Mouse (Mus musculus) urinary bladder, adult 18-20 months (tissue): ENCODE results near the gene Ube2u.
"Not testable (repeated sequence)": the region's sequence is repeated elsewhere in the genome, so short reads cannot be mapped to it uniquely, and the experiment has no call there.

ENCODE experiments used
- DNase-seq, 2 experiments: peaks; one replicate each; pipeline ENCODE4 v3.0.0; 2022; ENCODE audit warnings: low spot score in 2 of 2, mixed read lengths in 2 of 2

The Ube2u gene

DNA sequence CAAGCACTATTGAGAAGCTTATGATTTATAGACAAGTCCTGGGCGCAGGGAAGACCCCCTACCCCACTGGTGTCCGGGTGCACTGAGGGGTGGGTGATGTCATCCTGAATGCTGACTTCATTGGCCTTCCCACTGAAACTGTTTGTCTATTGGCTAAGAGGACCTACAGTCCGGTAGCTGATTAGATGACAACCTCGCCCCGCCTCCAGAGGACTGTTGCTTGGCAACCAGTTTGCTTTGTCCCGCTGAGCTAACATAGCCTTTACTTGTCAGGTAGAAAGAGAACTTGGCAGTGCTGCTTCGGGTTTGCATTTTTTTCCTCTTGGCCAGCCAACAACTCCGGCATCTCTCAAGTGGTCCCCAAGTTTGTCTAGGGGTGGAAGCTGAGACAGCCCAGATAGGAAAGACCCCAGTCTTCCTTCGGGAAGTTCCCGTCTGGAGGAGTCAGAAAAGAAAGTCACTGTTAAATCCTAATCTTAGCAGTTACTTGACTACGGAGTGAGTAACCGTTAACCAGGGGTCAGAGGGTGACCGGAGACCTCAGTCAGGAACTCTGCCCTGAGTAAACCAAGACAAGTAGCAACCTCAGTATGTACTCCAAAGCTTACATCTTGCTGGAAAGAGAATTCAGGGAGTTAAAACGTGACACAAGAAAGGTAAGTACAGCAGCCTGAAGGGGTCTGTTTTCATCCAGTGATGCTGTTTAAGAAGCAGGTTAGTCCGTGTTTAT, at the start of gene Ube2u:
TSS of gene Ube2u (plus strand) at position 258 of the 730 bp plus-strand sequence.
- no peak for DNase-seq

DNA sequence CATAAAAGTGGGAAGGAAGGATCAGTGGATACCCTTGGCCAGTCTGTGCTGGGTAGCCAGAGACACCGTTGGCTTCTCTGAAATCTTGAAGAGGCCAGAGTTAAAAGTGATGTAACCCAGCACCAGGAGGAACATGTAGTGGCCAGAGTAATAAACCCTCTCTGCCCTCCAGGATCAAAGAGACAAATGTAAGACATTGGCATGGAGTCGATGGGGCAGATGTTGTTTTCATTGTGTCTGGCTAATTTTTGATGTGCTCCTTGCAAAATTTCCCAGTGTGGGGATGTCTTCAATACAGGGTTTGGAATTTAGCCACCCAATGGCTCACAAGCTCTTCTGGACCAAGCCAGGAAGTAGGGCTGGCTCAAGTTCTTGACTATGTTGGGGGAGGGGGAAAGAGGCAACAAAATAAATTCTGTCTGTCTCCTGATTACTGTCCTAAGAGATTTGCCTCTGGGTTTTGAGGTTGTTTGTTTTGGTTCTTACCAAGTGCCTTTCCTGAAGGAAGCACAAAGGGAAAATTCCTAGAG, 49.2 kb upstream of the Ube2u start:
- no peak for DNase-seq

GRCm38 (mm10) chr4:100435281-100436168, 43.1 kb upstream of the Ube2u start:
- no peak for DNase-seq

GRCm38 (mm10) chr4:100436169-100436547, 42.5 kb upstream of the Ube2u start:
- DNase-seq = no peak

DNA sequence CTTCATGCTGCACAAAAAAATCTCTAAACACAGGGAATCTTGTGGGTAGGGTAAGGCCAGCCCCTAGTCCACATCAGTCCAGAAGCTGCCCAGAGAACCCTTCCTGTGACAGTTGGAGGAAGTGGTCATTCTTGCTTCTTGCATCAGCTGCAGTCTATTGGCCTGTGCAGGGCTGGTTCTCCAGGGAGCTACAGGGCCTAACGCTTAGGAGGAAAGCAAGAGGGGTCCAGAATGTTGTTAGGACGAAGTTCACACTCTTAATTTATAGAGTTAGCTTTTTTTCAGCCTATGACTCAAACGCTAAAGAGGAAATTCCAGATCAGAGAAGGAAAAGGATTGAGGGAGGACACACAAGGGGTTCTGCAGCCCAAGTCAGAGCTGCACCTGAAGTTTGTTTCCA, 31.8 kb upstream of the Ube2u start:
- DNase-seq = no peak

DNA sequence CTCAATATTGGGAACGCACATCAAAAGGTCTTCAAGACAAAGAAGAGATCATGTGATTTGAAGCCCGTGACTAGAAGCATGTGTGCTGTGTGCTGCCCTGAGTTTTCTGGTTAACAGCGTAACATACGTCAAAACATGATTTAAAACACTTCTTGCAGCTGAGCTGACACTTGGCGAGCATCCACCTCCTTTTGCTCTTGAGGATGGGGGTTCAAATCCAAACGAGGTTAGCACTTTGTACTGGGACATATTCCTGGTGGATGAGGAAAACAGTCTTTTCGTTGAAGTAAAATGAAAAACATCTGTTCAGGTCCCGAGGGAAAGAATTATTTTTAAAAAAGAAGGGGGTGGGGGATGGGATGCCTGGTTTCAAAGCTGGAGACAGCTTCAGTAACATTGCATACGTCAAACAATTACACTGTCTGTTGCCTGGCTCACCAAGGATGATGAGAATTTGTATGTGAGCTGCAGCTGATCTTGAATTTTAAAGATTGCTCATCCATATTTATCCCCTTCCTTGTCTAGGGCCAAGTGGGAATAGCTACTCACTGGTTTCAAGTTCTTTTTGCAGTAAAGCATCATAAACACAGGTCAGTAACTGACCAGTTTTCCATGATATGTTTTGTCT, 16.0 kb upstream of the Ube2u start:
- no peak for DNase-seq

DNA sequence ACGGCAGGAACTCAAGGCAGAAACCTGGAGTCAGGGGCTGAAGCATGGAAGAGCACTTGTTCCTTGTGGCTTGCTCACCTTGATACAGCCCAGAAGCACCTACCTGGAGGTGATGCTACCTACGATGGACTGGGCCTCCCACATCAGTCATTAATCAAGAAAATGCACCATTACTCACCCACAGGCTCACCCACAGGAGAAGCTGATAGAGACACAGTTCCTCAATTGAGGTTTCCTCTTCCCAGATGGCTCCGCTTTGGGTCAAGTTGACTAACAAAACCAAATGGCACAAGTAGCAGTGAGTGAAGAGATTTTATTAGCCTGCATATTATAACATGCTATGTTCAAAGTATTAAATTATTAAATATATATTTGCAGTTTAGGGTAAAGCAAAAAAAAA, 9.8 kb downstream of the Ube2u start:
- DNase-seq = no peak

GRCm38 (mm10) chr4:100495176-100495575, 16.5 kb downstream of the Ube2u start:
- no peak for DNase-seq

DNA sequence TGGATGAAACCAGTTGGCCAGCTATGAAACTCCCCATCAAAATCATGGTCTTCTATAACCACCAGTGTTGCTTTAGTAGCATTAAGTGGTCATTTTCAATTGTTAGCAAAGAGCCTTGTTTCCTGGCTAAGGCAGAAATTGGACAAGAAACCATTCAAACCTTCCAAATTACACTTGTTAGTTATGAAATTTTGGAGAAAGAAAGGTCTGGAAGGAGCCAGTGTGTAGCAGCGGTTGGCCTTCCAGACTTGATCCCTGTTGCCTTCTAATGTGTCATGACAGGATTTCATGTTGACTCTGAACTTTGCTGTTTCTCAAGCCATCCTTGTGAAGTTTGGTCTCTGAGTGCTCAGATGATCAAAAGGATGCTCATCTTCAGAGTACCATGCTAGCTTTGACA, 17.9 kb downstream of the Ube2u start:
- no peak for DNase-seq

DNA sequence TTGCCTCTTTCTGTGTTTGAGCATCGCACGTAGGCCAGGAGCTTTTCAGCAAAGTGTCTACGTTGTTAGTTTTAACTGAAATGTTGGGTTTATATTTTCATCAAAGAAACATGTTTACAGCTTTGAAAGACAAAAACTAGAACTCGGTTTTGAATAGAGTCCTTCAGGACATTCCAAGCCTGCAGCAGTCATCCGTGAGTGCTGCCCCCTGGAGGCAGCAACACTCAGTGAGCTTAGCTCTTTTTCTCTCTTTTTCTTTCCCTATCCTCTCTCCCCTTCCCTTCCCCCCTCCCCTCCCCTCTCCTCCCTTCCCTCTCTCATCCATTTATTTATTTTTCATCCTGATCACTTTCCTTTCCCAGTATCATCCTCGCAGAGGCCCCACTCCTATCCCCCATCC, 19.5 kb downstream of the Ube2u start:
- no peak for DNase-seq

DNA sequence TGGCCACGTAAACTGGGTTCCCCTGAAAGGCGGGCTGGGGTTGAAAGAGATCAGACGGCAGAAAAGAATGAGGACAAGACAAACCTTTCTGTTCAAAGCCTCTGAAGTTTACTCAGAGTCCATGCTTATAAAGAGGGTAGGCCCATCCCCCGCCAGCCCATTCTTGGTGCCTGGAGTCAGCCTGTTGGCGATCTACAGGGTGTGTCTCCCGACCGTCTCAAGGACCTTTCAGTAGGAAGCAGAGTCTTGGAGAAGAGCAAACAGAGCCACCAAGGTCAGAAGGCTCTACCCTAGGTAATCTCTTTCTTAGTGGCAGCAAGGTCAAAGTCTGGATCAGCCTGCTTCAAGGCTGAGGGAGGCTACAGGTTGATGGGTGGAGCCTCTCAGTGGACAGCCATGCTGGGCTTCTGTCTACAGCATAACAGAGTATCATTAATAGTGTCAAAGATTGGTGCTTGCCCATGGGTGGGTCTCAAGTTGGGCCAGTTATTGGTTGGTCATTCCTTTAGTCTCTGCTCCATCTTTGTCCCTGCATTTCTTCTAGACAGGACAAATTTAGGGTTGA, 20.5 kb downstream of the Ube2u start:
- not testable (repeated sequence) for DNase-seq

GRCm38 (mm10) chr4:100503337-100503736, 24.7 kb downstream of the Ube2u start:
- DNase-seq = no peak

- no peak for DNase-seq
Observed at GRCm38 (mm10) chr4:100517646-100518045, 39.0 kb downstream of the Ube2u start.

DNA sequence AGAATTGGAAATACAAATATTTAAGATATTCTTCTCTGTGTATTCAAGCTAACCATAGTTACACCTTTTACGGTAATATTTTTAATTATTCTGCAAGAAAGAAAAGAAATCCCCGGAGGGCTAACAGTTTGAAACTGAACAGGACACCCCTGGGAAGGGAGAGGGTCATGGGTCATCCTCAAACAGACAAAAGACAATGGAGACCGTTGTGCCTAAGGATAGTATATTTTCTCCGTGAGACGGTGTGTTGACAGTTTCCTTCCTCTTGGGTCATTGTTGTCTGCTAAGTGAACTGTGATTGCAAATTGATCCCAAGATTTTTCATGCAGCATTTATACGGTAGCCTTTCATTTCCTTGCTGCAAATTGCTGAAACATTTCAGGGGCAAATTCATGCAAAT, 43.9 kb downstream of the Ube2u start:
- no peak for DNase-seq

DNA sequence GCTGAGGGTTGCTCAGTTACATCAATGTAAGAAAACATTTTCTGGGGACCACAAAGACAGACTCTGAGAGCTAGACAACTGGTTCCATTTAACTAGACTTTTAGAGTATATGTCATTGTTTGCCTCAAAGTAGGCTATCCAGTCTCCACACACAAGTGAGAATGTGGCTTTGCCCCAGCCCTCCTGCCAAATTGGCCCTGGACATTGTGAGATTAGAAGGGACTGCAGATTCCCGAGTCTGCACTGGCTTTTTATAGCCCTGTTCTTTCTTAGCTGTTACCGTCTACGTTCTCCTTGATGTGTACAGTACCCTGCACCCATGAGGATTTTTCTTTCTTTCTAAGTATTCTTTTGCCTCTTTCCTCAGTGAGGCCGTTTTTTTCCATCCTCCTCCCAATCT, 46.1 kb downstream of the Ube2u start:
- DNase-seq = no peak

- DNase-seq = no peak
Observed at GRCm38 (mm10) chr4:100526296-100526695, 47.6 kb downstream of the Ube2u start.

- no peak for DNase-seq
Observed at GRCm38 (mm10) chr4:100527086-100527485, 48.4 kb downstream of the Ube2u start.

GRCm38 (mm10) chr4:100527554-100528001, 48.9 kb downstream of the Ube2u start:
- DNase-seq = peak in 1 of 2 experiments; percentile 6

GRCm38 (mm10) chr4:100533607-100534006, 55.0 kb downstream of the Ube2u start:
- DNase-seq = no peak

- no peak for DNase-seq
Observed at GRCm38 (mm10) chr4:100534946-100535345, 56.3 kb downstream of the Ube2u start.

DNA sequence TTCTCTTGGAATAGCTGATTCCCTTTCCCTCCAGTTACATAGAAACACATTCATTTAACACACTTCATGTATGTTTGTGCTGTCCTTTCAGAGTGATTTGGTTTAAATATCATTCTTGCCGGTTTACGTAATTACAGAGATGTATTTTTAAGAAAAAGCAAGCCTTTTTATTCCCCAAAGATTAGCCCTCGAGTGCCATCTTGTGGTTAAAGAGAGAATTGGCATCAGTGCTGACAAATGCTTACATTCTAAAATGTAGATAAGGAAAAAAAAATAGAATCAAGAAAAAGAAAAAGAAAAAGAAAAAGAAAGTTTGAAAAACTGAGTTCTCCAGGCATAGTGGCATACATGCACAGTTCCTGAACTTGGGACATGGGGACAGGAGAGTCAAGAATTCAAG, 59.2 kb downstream of the Ube2u start:
- DNase-seq = no peak

GRCm38 (mm10) chr4:100539483-100539882, 60.8 kb downstream of the Ube2u start:
- no peak for DNase-seq
